Mouse (Mus musculus) neural tube, embryonic 14.5 days (tissue): ENCODE measurements around the gene Tex9. TPM values are rescaled to one million over a fixed set of nuclear protein-coding genes. Genes with fewer than 3 reads are reported as not detected.
"Not testable (repeated sequence)": the region's sequence is repeated elsewhere in the genome, so short reads cannot be mapped to it uniquely, and the experiment has no call there.

Source experiments
- ATAC-seq: fragments of 200-750 bp; cut with Nextera tagmentation; 2 replicates; pipeline ENCODE4 v1.8.0; 2017; ENCODE audit warnings: low read depth, mild to moderate bottlenecking, moderate TSS enrichment, moderate library complexity
- H3K27ac ChIP-seq: fragments of 300-500 bp; sonication (generic); 2 replicates; pipeline ENCODE4 v1.5.1; 2014; ENCODE audit warnings: low read depth, mild to moderate bottlenecking, control low read depth, low read length, moderate library complexity, mixed read lengths
- H3K27me3 ChIP-seq: fragments of 300-500 bp; sonication (generic); 2 replicates; pipeline ENCODE4 v1.6.1; 2014; ENCODE audit warnings: low read length; ENCODE audit not compliant: control insufficient read depth, insufficient read depth
- H3K36me3 ChIP-seq: fragments of 300-500 bp; sonication (generic); 2 replicates; pipeline ENCODE4 v1.6.1; 2014; ENCODE audit warnings: low read length, mixed read lengths; ENCODE audit not compliant: control insufficient read depth, insufficient read depth
- H3K4me1 ChIP-seq: fragments of 300-500 bp; sonication (generic); 2 replicates; pipeline ENCODE4 v1.6.1; 2014; ENCODE audit warnings: low read length; ENCODE audit not compliant: control insufficient read depth, insufficient read depth
- H3K4me2 ChIP-seq: fragments of 300-500 bp; sonication (generic); 2 replicates; pipeline ENCODE4 v1.6.1; 2014; ENCODE audit warnings: mild to moderate bottlenecking, low read depth, low read length, control low read depth
- H3K4me3 ChIP-seq: fragments of 300-500 bp; sonication (generic); 2 replicates; pipeline ENCODE4 v1.5.1; 2014; ENCODE audit warnings: low read depth, low read length, control low read depth, mixed read lengths
- H3K9ac ChIP-seq: fragments of 300-500 bp; sonication (generic); replicated peaks from 2 replicates; pipeline ENCODE4 v1.6.1; 2014; ENCODE audit warnings: low read depth, mild to moderate bottlenecking, control low read depth, low read length, mixed read lengths
- H3K9me3 ChIP-seq: fragments of 300-500 bp; sonication (generic); 2 replicates; pipeline ENCODE4 v1.6.1; 2016; ENCODE audit warnings: low read length; ENCODE audit not compliant: control insufficient read depth
- WGBS: fragments of 180-500 bp; shearing (Covaris S2); extraction: QIAGEN DNeasy Blood & Tissue Kit; methylation state at CpG from one replicate; pipeline ENCODE4 v1.1.7; 2014; 5-methylcytosine and 5-hydroxymethylcytosine counted together
- polyA plus RNA-seq: library from polyadenylated mRNA; unstranded; fragments of >200 nt; fragmentation: Nextera tagmentation; extraction: Ambion mirVana; gene quantifications from 2 replicates; pipeline ENCODE4 v1.2.1, GENCODE M21; 2014

The Tex9 gene
- polyA plus RNA-seq, 1 experiment from 2014 or later: 32.2 TPM

DNA sequence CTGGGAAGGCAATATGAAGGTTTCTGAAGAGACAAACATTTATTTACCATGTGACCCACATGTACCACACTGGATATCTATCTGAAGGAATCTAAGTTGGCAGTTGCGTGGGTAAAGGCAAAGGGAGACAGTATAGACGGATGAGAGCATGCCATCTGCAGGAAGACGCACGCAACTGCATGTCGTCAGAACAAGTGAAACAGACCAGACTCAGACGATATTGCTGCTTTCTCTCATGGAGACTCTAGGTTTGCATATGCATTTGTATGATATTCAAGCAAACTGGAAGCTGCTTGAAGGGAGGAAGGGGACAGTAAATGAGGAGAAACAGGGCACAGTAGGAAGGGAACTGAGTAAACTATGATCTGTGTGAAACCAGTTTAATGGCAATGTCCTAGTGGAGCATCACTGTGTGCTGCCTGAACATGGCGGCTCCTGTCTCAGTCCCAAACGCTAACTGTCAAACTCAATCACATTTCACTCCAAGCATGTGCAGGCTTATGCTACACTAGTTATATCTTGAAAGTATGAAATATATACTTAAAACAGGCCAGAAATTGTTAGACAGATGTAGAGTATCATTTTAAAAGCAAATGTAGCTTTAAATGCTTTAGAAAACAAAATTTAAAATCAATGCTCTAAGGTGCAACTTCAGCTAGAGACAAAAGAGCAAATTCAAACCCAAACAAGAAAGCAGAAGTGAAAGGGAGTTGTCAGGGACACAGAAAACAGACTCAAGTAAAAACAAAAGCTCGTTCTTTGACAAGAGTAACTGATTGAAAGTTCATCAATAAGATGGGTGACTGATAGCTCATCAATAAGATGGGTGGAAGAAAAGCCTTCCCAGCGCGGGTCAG is 24.2 kb downstream of the Tex9 start:
- ATAC-seq: no peak
- Histone ChIP-seq H3K9ac (no peak overlapping the region), H3K4me2 (no peak overlapping the region), H3K4me1 (0 out of 2 replicates have a peak, but pooled peaks cover 3% of the 10 kb centered on the region), H3K36me3 (no peaks in the 10 kb centered on the region), H3K4me3 (no peak overlapping the region), H3K27ac (no peak overlapping the region), H3K27me3 (no peaks in the 10 kb centered on the region), H3K9me3 (no peaks in the 10 kb centered on the region)
- WGBS: 72% methylated on average over 11 of the region's 11 CpGs

DNA sequence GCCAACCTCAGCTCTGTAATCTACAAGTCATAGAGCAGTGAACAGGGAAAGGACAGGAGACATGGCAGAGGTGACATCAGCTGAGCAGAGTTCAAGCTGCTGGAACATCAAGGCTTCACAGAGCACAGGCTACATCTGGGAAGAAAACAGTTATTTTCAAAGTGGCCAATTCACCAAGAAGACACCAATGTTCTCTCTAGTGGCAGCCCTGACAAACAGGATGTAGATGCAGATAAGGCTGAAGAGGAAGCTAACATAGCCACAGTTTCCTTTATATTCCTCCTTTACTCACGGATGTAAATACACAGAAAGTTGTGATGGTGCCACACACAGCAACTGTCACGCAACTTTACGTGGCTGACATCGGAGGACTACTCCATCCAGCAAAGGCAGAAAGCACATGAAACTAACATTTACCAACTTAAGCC is 26.2 kb downstream of the Tex9 start:
- Histone ChIP-seq H3K9me3 (no peaks in the 10 kb centered on the region), H3K9ac (no peak overlapping the region), H3K36me3 (no peaks in the 10 kb centered on the region), H3K27ac (no peak overlapping the region), H3K4me1 (0 out of 2 replicates have a peak, but pooled peaks cover 3% of the 10 kb centered on the region), H3K4me2 (no peak overlapping the region), H3K27me3 (no peaks in the 10 kb centered on the region), H3K4me3 (no peak overlapping the region)
- no peak for ATAC-seq
- WGBS: 92% methylated on average over 4 of the region's 4 CpGs

DNA sequence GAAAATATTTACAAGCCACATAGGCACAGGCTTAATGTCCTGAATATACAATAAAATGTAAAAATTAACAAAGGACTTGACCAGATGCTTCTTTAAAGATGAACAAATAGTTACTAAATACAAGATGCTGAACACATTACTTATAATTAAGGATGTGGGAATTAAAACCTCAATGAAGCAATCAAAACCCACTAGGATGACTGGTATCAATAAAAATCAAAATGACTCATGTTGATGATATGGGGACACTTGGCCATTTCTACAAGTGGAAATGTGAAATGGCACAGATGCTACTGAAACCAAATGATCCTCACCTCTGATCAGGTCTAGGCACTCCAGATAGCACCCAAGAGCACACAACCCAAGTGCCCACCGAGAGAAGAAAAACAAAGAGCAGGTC is 27.2 kb downstream of the Tex9 start:
- H3K27ac ChIP-seq: no peak overlapping the region
- no peak for ATAC-seq
- no peak overlapping the region for H3K4me3 ChIP-seq
- H3K9ac ChIP-seq: no peak overlapping the region
- 77% methylated on average over 1 of the region's 1 CpGs for WGBS
- H3K4me1 ChIP-seq: 0 out of 2 replicates have a peak, but pooled peaks cover 3% of the 10 kb centered on the region
- no peak overlapping the region for H3K4me2 ChIP-seq
- no peaks in the 10 kb centered on the region for H3K27me3 ChIP-seq
- H3K9me3 ChIP-seq: no peaks in the 10 kb centered on the region
- H3K36me3 ChIP-seq: no peaks in the 10 kb centered on the region

DNA sequence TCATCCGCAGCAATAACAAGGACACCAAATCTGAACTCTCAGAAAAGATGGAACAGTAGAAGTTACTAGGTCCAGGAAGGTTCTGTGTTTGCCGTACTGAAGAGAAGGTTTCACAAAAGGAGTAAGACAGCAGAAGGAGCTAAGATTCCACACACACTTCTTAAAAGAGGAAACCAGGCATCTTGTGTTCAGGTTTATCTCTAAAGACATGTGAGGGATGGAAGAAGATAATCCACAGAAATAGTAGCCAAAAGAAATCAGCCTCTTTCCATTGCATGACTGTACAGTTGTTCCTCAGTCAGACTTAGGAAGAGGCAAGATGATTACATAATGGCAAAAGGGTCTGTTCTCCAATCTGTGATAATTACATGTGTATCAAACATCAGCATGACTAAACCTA is 29.6 kb downstream of the Tex9 start:
- no peak for ATAC-seq
- Histone ChIP-seq H3K27me3 (no peaks in the 10 kb centered on the region), H3K36me3 (no peaks in the 10 kb centered on the region), H3K9me3 (no peaks in the 10 kb centered on the region), H3K4me3 (no peak overlapping the region), H3K4me2 (no peak overlapping the region), H3K4me1 (0 out of 2 replicates have a peak, but pooled peaks cover 3% of the 10 kb centered on the region), H3K27ac (no peak overlapping the region), H3K9ac (no peak overlapping the region)
- 97% methylated on average over 2 of the region's 2 CpGs for WGBS

DNA sequence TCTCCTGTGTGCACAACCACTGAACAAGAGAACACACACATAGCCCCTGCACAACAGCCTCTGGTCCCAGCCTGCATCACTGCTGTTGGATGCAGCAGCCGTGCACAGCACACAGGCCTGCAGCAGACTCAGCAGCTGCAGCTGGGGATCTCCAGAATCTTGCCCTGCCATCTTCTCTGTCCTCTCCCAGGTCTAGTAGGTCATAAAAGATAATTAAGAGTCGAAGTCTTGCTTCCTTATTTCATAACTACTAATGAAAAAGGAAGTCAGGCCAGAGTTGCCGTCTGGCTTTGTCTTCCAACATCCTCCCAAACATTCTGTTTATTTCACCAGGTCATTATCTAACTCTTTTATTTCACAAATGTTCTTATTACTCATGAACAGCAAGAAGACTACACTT is 31.2 kb downstream of the Tex9 start:
- no peak for ATAC-seq
- Histone ChIP-seq H3K4me3 (no peak overlapping the region), H3K36me3 (no peaks in the 10 kb centered on the region), H3K27me3 (no peaks in the 10 kb centered on the region), H3K4me2 (no peak overlapping the region), H3K27ac (no peak overlapping the region), H3K9me3 (no peaks in the 10 kb centered on the region), H3K4me1 (0 out of 2 replicates have a peak, but pooled peaks cover 3% of the 10 kb centered on the region), H3K9ac (no peak overlapping the region)
- 84% methylated on average over 3 of the region's 3 CpGs for WGBS

DNA sequence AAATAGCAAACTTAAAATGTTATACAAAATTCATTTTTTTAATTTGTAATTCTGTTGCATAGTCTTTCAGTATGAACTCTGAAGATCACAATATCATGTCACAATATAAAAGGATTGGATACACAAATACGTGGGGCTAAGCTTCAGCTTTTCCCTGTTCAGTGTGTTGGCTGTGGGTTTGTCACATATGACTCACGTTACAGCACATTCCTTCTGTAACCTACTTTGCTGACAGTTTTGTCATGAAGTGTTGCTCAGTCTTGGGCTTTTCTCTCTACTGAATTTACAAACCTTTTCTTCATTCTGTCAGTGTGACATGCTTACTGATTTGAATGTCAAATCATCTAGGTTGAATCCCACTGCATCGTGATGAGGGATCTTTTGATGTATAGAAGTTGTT is 32.3 kb downstream of the Tex9 start:
- ATAC-seq: no peak
- Histone ChIP-seq H3K4me1 (0 out of 2 replicates have a peak, but pooled peaks cover 3% of the 10 kb centered on the region), H3K27ac (no peak overlapping the region), H3K9me3 (no peaks in the 10 kb centered on the region), H3K4me2 (no peak overlapping the region), H3K27me3 (no peaks in the 10 kb centered on the region), H3K36me3 (no peaks in the 10 kb centered on the region), H3K9ac (no peak overlapping the region), H3K4me3 (no peak overlapping the region)
- WGBS: 93% methylated on average over 3 of the region's 3 CpGs

DNA sequence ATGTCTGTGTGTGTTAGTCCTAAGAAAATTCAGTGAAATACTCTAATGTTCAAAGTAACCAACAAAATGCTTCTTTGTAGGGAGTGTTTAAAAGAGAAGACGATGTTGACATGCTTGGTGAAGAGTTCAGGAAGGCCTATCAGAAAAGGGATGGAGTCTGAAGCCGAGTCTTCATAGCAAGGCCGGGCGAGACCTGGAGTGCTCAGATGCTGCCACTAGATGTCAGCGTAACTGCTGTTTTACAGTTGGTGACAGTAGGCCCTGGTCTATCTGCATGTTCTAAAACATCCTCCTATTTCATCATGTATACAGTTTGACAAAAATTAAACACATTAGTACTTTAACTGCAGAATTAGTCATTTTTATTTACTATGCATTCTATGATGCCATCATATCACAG is 33.8 kb downstream of the Tex9 start:
- H3K27ac ChIP-seq: no peak overlapping the region
- H3K4me1 ChIP-seq: no peaks in the 10 kb centered on the region
- no peaks in the 10 kb centered on the region for H3K9me3 ChIP-seq
- no peak overlapping the region for H3K4me2 ChIP-seq
- H3K27me3 ChIP-seq: no peaks in the 10 kb centered on the region
- peak; percentile 81; the same call in 1 of the 2 replicates for ATAC-seq
- no peak overlapping the region for H3K9ac ChIP-seq
- no peaks in the 10 kb centered on the region for H3K36me3 ChIP-seq
- 22% methylated on average over 5 of the region's 5 CpGs for WGBS
- no peak overlapping the region for H3K4me3 ChIP-seq

DNA sequence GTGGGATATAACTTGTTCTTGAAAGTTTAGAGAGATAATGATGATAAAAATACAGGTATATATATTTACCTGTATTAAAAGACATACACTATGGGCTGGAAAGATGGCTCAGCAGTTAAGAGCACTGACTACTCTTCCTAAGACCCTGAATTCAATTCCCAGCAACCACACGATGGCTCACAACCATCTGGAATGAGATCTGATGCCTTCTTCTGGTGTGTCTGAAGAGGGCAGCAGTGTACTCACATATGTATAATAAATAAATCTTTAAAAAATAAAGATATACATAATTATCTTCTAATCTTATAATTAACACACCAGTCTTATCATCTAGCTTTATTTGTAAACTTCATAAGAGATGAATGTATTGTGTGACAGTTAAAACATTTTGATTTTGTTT is 35.6 kb downstream of the Tex9 start:
- Histone ChIP-seq H3K27ac (no peak overlapping the region), H3K9ac (no peak overlapping the region), H3K27me3 (no peaks in the 10 kb centered on the region), H3K4me2 (no peak overlapping the region), H3K36me3 (no peaks in the 10 kb centered on the region), H3K9me3 (no peaks in the 10 kb centered on the region), H3K4me1 (no peaks in the 10 kb centered on the region), H3K4me3 (no peak overlapping the region)
- 48% methylated on average over 1 of the region's 1 CpGs for WGBS
- no peak for ATAC-seq

DNA sequence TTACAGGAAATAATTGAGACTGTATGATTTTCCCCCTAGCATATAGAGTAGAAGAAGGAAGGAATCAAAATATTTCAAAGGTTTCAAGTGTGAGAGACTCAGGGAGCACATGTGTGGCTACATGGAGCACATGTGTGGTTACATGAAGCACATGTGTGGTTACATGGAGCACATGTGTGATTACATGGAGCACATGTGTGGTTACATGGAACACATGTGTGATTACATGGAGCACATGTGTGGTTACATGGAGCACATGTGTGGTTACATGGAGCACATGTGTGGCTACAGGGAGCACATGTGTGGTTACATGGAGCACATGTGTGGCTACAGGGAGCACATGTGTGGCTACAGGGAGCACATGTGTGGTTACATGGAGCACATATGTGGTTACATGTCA is 37.7 kb downstream of the Tex9 start:
- H3K27me3 ChIP-seq, H3K36me3 ChIP-seq, H3K9me3 ChIP-seq, H3K27ac ChIP-seq, H3K9ac ChIP-seq, H3K4me2 ChIP-seq, ATAC-seq, H3K4me1 ChIP-seq, H3K4me3 ChIP-seq: not testable (repeated sequence)
